Mouse (Mus musculus) forebrain, embryonic 11.5 days (tissue): Measurements from ENCODE around the gene Stpg4. TPM values are rescaled to one million over a fixed set of nuclear protein-coding genes. Genes with fewer than 3 reads are reported as not detected.

Experiments
- ATAC-seq: fragments of 200-750 bp; cut with Nextera tagmentation; replicated peaks from 2 replicates; pipeline ENCODE4 v1.8.0; 2017; ENCODE audit warnings: moderate TSS enrichment; ENCODE audit not compliant: low FRiP score
- DNase-seq: peaks from one replicate; pipeline ENCODE4 v3.0.0-alpha.2; 2017; ENCODE audit warnings: low spot score
- H3K27ac ChIP-seq: fragments of 300-500 bp; sonication (generic); 2 replicates; pipeline ENCODE4 v1.5.1; 2014; ENCODE audit warnings: low read depth, low read length
- H3K27me3 ChIP-seq: fragments of 300-500 bp; sonication (generic); 2 replicates; pipeline ENCODE4 v1.6.1; 2014; ENCODE audit warnings: mild to moderate bottlenecking, low read length, mixed read lengths; ENCODE audit not compliant: control insufficient read depth, insufficient read depth
- H3K36me3 ChIP-seq: fragments of 300-500 bp; sonication (generic); 2 replicates; pipeline ENCODE4 v1.6.1; 2014; ENCODE audit warnings: mild to moderate bottlenecking, low read length, moderate library complexity, mixed read lengths; ENCODE audit not compliant: control insufficient read depth, insufficient read depth
- H3K4me1 ChIP-seq: fragments of 300-500 bp; sonication (generic); replicated peaks from 2 replicates; pipeline ENCODE4 v1.6.1; 2014; ENCODE audit warnings: low read length, mixed read lengths; ENCODE audit not compliant: control insufficient read depth, insufficient read depth
- H3K4me2 ChIP-seq: fragments of 300-500 bp; sonication (generic); 2 replicates; pipeline ENCODE4 v1.6.1; 2014; ENCODE audit warnings: low read depth, mild to moderate bottlenecking, low read length, moderate library complexity, mixed read lengths; ENCODE audit not compliant: severe bottlenecking
- H3K4me3 ChIP-seq: fragments of 300-500 bp; sonication (generic); 2 replicates; pipeline ENCODE4 v1.5.1; 2014; ENCODE audit warnings: low read depth, low read length
- H3K9ac ChIP-seq: fragments of 300-500 bp; sonication (generic); 2 replicates; pipeline ENCODE4 v1.6.1; 2014; ENCODE audit warnings: low read length
- H3K9me3 ChIP-seq: fragments of 300-500 bp; sonication (generic); 2 replicates; pipeline ENCODE4 v1.6.1; 2016; ENCODE audit warnings: low read length, mixed read lengths; ENCODE audit not compliant: control insufficient read depth
- WGBS: fragments of 180-500 bp; shearing (Covaris S2); extraction: QIAGEN DNeasy Blood & Tissue Kit; methylation state at CpG from one replicate; pipeline ENCODE4 v1.1.7; 2014; 5-methylcytosine and 5-hydroxymethylcytosine counted together
- polyA plus RNA-seq: library from polyadenylated mRNA; unstranded; fragments of >200 nt; fragmentation: Nextera tagmentation; extraction: Ambion mirVana; gene quantifications from 2 replicates; pipeline ENCODE4 v1.2.1, GENCODE M21; 2014

Stpg4 gene
- polyA plus RNA-seq, 1 experiment from 2014 or later, result not detected

DNA sequence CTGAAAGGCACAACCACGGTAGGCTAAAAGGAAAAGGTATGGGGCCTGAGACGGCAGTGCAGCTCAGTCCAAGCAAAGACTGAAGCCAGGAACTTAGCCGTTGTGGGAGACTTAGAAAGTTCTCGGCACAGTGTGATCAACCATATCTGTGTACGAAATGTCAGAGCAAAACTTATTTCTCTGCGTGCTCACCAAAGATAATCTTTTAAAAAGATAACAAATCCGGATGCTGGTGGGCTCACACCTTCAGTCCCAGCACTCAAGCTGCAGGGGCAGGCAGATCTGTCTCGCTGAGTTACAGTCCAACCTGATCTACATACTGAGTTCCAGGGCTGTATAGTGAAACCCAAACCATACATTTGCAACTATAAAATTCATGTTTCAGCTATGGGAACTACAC, 41.9 kb upstream of the Stpg4 start:
- no peak overlapping the region for H3K27ac ChIP-seq
- 89% methylated on average over 8 of the region's 8 CpGs for WGBS
- no peak for DNase-seq
- ATAC-seq, result no peak
- H3K4me2 ChIP-seq, result no peak overlapping the region
- no peaks in the 10 kb centered on the region for H3K9me3 ChIP-seq
- H3K4me1 ChIP-seq, result no peaks in the 10 kb centered on the region
- no peaks in the 10 kb centered on the region for H3K27me3 ChIP-seq
- H3K4me3 ChIP-seq, result no peak overlapping the region
- no peak overlapping the region for H3K9ac ChIP-seq
- H3K36me3 ChIP-seq, result no peaks in the 10 kb centered on the region

DNA sequence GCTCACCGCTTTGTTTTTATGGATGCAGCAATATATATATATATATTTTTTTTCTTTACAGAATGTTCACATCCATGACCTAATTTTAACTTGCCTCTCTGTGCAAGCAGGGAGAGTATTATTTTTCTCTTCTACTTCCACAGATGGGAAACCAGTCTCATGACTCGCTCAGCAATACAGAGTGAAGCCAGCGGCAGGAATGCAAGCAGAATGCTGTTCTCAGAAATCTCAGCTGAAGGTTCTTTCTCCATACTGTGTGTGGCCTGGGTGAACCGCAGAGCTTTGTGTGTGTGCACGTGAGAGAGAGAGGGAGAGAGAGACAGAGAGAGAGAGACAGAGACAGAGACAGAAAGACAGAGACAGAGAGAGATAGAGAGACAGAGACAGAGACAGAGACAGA, 41.1 kb upstream of the Stpg4 start:
- H3K36me3 ChIP-seq, result no peaks in the 10 kb centered on the region
- H3K27me3 ChIP-seq, result no peaks in the 10 kb centered on the region
- no peaks in the 10 kb centered on the region for H3K4me1 ChIP-seq
- H3K4me3 ChIP-seq, result no peak overlapping the region
- no peak overlapping the region for H3K9ac ChIP-seq
- DNase-seq (no peak), ATAC-seq (no peak)
- WGBS, result 79% methylated on average over 5 of the region's 5 CpGs
- H3K4me2 ChIP-seq, result no peak overlapping the region
- no peaks in the 10 kb centered on the region for H3K9me3 ChIP-seq
- H3K27ac ChIP-seq, result no peak overlapping the region

- Histone ChIP-seq H3K9ac (no peak overlapping the region), H3K4me3 (no peak overlapping the region), H3K4me2 (0 out of 2 replicates have a peak overlapping the region, but pooled peaks have one; percentile 18), H3K27ac (no peak overlapping the region), H3K9me3 (no peaks in the 10 kb centered on the region), H3K27me3 (no peaks in the 10 kb centered on the region; the same call in 1 of the 2 replicates), H3K4me1 (peaks cover 17% of the 10 kb centered on the region), H3K36me3 (no peaks in the 10 kb centered on the region)
- DNase-seq, result no peak
- WGBS, result 51% methylated on average over 3 of the region's 3 CpGs
- ATAC-seq, result no peak
These were observed 34.0 kb upstream of the Stpg4 start for GRCm38 (mm10) chr17:87461499-87461896.

GRCm38 (mm10) chr17:87460669-87461498, 33.3 kb upstream of the Stpg4 start:
- Histone ChIP-seq H3K9me3 (no peaks in the 10 kb centered on the region), H3K36me3 (no peaks in the 10 kb centered on the region), H3K4me1 (peaks cover 17% of the 10 kb centered on the region), H3K4me3 (no peak overlapping the region), H3K27ac (no peak overlapping the region), H3K27me3 (no peaks in the 10 kb centered on the region; the same call in 1 of the 2 replicates), H3K9ac (no peak overlapping the region), H3K4me2 (peak overlapping the region; percentile 18; the same call in 1 of the 2 replicates)
- 20% methylated on average over 17 of the region's 17 CpGs for WGBS
- DNase-seq (peak; percentile 57), ATAC-seq (peak; percentile 40; the same call in 1 of the 2 replicates)

DNA sequence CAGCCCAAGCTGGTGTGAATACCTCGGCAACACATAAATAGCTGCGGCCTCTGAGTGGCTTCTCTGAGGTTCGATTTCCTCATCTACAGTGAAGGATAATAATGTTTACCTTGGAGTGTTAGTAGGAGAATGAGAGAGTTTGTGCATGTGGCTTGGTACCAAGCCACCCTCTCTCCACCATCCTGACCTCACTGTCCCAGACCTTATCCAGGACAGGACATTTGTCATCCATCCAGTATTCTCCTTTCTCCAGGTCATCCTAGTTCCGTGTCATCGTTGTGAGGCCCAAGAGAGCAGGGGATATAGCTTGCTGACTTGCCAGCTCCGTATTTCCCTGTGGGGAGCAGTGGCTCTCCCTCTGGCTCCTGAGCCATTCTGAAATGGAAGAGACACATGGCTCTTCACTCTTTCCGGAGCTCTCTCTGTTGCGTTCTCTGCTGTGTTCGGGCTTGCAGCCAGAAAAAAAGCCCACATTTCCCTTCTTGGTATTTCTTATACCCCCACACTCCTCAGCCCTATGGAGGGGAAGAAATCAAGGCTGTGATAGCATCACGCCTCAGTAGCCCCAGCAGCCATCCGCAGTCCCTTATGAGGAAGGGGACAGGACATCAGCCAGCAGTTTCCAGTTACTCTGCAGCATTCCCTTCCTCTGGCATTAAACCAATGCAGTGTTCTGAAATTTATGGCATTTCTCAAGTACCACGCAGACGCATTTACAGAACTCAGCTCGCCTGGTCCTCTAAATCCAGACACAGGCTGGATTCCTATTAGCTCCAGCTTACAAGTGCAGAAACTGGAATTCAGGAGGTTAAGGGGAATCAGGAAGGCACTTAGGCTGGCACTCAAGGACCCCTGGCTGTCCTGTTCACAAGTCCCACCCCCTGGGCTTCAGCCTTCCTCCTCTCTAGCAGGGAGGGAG, 32.5 kb upstream of the Stpg4 start:
- peaks cover 17% of the 10 kb centered on the region for H3K4me1 ChIP-seq
- 28% methylated on average over 14 of the region's 14 CpGs for WGBS
- H3K27ac ChIP-seq, result no peak overlapping the region
- no peak overlapping the region for H3K4me3 ChIP-seq
- no peaks in the 10 kb centered on the region for H3K9me3 ChIP-seq
- DNase-seq (no peak), ATAC-seq (peak; percentile 27; the same call in 1 of the 2 replicates)
- 0 out of 2 replicates have a peak overlapping the region, but pooled peaks have one; percentile 2 for H3K9ac ChIP-seq
- H3K4me2 ChIP-seq, result peak overlapping the region; percentile 22; the same call in 1 of the 2 replicates
- no peaks in the 10 kb centered on the region for H3K36me3 ChIP-seq
- H3K27me3 ChIP-seq, result no peaks in the 10 kb centered on the region; the same call in 1 of the 2 replicates

DNA sequence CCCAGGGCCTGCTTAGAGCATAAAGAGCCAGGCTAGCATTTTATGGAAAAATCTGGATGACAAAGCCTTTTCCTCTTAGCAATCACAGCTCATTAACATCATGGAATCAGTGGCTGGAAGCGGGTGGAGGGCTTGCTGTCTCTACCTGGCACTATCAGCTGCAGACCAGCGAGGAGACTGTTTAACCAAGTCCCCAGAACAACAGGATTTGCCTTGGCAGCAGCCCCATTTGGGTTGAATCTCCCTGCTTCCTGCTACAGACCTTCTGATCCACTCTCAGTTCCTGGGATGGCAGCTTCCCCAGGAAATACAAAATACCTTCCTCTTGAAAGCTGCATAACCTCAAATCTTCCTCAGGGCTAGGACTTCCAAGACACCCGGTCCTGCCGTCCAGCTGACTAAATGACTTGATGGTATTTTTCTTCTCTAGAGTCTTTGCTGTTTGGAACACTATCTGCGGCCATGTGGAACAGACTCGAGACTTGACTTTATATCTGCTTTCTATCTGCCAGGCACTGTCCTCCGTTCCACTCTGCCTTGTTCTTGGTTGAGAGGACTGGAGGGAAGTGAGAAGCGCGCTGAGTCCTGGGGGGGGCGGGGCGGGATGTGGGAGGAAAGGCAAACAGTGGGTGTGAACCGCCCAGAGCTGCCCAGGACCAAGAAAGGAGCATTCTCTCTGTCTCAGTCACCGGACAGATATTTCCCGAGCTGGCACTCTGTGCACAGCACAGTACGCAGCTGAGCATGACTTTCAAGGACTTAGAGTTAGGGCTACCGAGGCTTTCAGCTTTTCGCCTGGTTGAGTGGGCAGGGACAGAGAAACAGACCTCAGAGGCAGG, 31.6 kb upstream of the Stpg4 start:
- Histone ChIP-seq H3K27me3 (no peaks in the 10 kb centered on the region; the same call in 1 of the 2 replicates), H3K4me3 (no peak overlapping the region), H3K36me3 (no peaks in the 10 kb centered on the region), H3K9me3 (no peaks in the 10 kb centered on the region), H3K4me1 (peaks cover 17% of the 10 kb centered on the region), H3K4me2 (0 out of 2 replicates have a peak overlapping the region, but pooled peaks have one; percentile 22), H3K9ac (peak overlapping the region; percentile 5; the same call in 1 of the 2 replicates), H3K27ac (no peak overlapping the region)
- WGBS, result 17% methylated on average over 13 of the region's 17 CpGs
- peak; percentile 72 for ATAC-seq
- no peak for DNase-seq

GRCm38 (mm10) chr17:87457961-87458360, 30.4 kb upstream of the Stpg4 start:
- Histone ChIP-seq H3K27ac (no peak overlapping the region), H3K4me3 (no peak overlapping the region), H3K27me3 (no peaks in the 10 kb centered on the region; the same call in 1 of the 2 replicates), H3K4me2 (no peak overlapping the region), H3K9ac (no peak overlapping the region), H3K4me1 (peaks cover 17% of the 10 kb centered on the region), H3K9me3 (no peaks in the 10 kb centered on the region), H3K36me3 (no peaks in the 10 kb centered on the region)
- 60% methylated on average over 7 of the region's 7 CpGs for WGBS
- no peak for DNase-seq
- ATAC-seq, result no peak

DNA sequence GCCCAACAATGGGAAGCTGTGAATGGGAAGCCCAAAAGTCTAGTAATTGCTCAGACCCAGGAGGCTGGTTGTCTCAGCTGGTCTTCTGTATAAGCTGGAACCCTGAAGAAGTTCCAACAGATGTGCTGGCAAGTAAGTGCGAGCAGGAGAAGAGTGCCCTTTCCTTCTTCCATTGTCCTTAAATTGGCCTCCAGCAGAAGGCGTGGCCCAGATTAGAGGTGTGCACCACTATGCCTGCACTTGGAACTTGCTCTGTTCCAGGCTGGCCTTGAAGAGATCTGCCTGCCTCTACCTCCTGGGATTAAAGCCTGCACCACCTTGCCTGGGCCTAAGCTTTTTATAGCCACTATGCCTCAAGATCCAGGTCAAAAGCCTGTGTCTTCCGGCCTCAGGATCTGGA, 26.6 kb upstream of the Stpg4 start:
- Histone ChIP-seq H3K4me3 (no peak overlapping the region), H3K27ac (no peak overlapping the region), H3K9me3 (no peaks in the 10 kb centered on the region), H3K4me1 (no peaks in the 10 kb centered on the region), H3K36me3 (no peaks in the 10 kb centered on the region), H3K4me2 (no peak overlapping the region), H3K27me3 (no peaks in the 10 kb centered on the region), H3K9ac (no peak overlapping the region)
- DNase-seq, result no peak
- 88% methylated on average over 3 of the region's 3 CpGs for WGBS
- no peak for ATAC-seq
